Mouse (Mus musculus) CH12.LX (cell line): ENCODE data around the gene Suclg2. TPM values are rescaled to one million over a fixed set of nuclear protein-coding genes. Genes with fewer than 3 reads are reported as not detected.

ENCODE experiments used
- DNase-seq: peaks from one replicate; pipeline ENCODE4 v3.0.0-alpha.2; 2013; ENCODE audit errors: extremely low read depth
- H3K27ac ChIP-seq: 2 replicates; pipeline ENCODE4 v1.5.1; 2012; ENCODE audit warnings: low read depth, mild to moderate bottlenecking, control low read depth, moderate library complexity; ENCODE audit not compliant: insufficient read depth
- H3K27me3 ChIP-seq: replicated peaks from 2 replicates; pipeline ENCODE3; 2012; ENCODE audit warnings: inconsistent platforms
- H3K36me3 ChIP-seq, 2 experiments: replicated peaks in 1 of 2; 2 replicates each; pipeline versions ENCODE3 to v1.6.1; 2012; ENCODE audit warnings: inconsistent platforms in 1 of 2, low read length in 1 of 2, mild to moderate bottlenecking in 1 of 2, mixed read lengths in 1 of 2, moderate library complexity in 1 of 2; ENCODE audit not compliant: control insufficient read depth in 1 of 2, insufficient read depth in 1 of 2
- H3K4me1 ChIP-seq, 2 experiments: 2 replicates each; pipeline ENCODE4 v1.6.1; 2012; ENCODE audit warnings: inconsistent platforms in 1 of 2, moderate library complexity in 1 of 2; ENCODE audit not compliant: insufficient read depth in 2 of 2, control insufficient read depth in 1 of 2
- H3K4me2 ChIP-seq: 2 replicates; pipeline ENCODE4 v1.6.1; 2012; ENCODE audit warnings: low read depth, mild to moderate bottlenecking, control low read depth; ENCODE audit not compliant: poor library complexity, insufficient read depth, severe bottlenecking
- H3K4me3 ChIP-seq, 3 experiments: fragments of 150-350 bp in 1 of 3; sonication (generic) in 1 of 3; replicated peaks in 1 of 3; 2 replicates each; pipeline versions ENCODE3 to v1.5.1; 2011 to 2012; ENCODE audit warnings: low read depth in 2 of 3, low read length in 2 of 3, mild to moderate bottlenecking in 2 of 3, moderate library complexity in 2 of 3, control low read depth in 1 of 3, improper control_type of control experiment in 1 of 3, inconsistent platforms in 1 of 3, mixed read lengths in 1 of 3; ENCODE audit not compliant: poor library complexity in 1 of 3
- H3K79me2 ChIP-seq: replicated peaks from 2 replicates; pipeline ENCODE4 v1.6.1; 2012; ENCODE audit warnings: mild to moderate bottlenecking, moderate library complexity; ENCODE audit not compliant: control insufficient read depth, poor library complexity, insufficient read depth, severe bottlenecking; ENCODE audit errors: extremely low read depth
- H3K9ac ChIP-seq: 2 replicates; pipeline ENCODE4 v1.6.1; 2012; ENCODE audit warnings: low read depth, mild to moderate bottlenecking, control low read depth, moderate library complexity; ENCODE audit not compliant: insufficient read depth
- H3K9me3 ChIP-seq: replicated peaks from 2 replicates; pipeline ENCODE3; 2012; ENCODE audit warnings: low read length, inconsistent platforms, mixed read lengths
- BHLHE40 ChIP-seq: IDR thresholded peaks from 2 replicates; pipeline ENCODE4 v1.6.1; 2011; ENCODE audit warnings: mild to moderate bottlenecking, low read depth, low read length, improper control_type of control experiment
- EP300 ChIP-seq: IDR thresholded peaks from 2 replicates; pipeline ENCODE4 v1.6.1; 2011; ENCODE audit warnings: low read length, improper control_type of control experiment
- GABPA ChIP-seq: IDR thresholded peaks from 2 replicates; pipeline ENCODE4 v1.6.1; 2012; ENCODE audit warnings: low read depth, low read length, improper control_type of control experiment, inconsistent platforms; ENCODE audit not compliant: insufficient replicate concordance
- HCFC1 ChIP-seq: IDR thresholded peaks from 2 replicates; pipeline ENCODE4 v1.6.1; 2012; ENCODE audit warnings: low read depth, mild to moderate bottlenecking, inconsistent platforms, low read length, improper control_type of control experiment
- MAZ ChIP-seq: IDR thresholded peaks from 2 replicates; pipeline ENCODE4 v1.6.1; 2012; ENCODE audit warnings: low read depth, mild to moderate bottlenecking, inconsistent platforms, low read length, improper control_type of control experiment, moderate library complexity
- RAD21 ChIP-seq: IDR thresholded peaks from 2 replicates; pipeline ENCODE4 v1.6.1; 2011; ENCODE audit warnings: low read depth, mild to moderate bottlenecking, low read length, improper control_type of control experiment, moderate library complexity
- TBP ChIP-seq: conservative IDR thresholded peaks from 2 replicates; pipeline ENCODE4 v1.6.1; 2011; ENCODE audit warnings: low read depth, low read length, improper control_type of control experiment
- TCF12 ChIP-seq: IDR thresholded peaks from 2 replicates; pipeline ENCODE4 v1.6.1; 2014; ENCODE audit warnings: low read depth, mild to moderate bottlenecking, inconsistent platforms, low read length, improper control_type of control experiment
- UBTF ChIP-seq: IDR thresholded peaks from 2 replicates; pipeline ENCODE4 v1.6.1; 2012; ENCODE audit warnings: low read depth, mild to moderate bottlenecking, inconsistent platforms, low read length, improper control_type of control experiment, moderate library complexity
- USF2 ChIP-seq: conservative IDR thresholded peaks from 2 replicates; pipeline ENCODE4 v1.6.1; 2011; ENCODE audit warnings: low read depth, low read length, improper control_type of control experiment
- dilution Hi-C: fragments of 300-500 bp; cut with MboI; formaldehyde crosslinking; loops from 2 replicates; pipeline ENCODE4 v1.14.3; 2020; ENCODE audit warnings: low sequenced_read_pairs; ENCODE audit not compliant: extremely low pct_unique_long_range_greater_than_20kb, extremely low pct_ligation_motif_present
- in situ Hi-C: fragments of 300-500 bp; cut with MboI; formaldehyde crosslinking; loops from 3 replicates; pipeline ENCODE4 v1.14.3; 2019; ENCODE audit warnings: low sequenced_read_pairs, low pct_ligation_motif_present, low pct_unique_long_range_greater_than_20kb, mixed read lengths
- polyA plus RNA-seq: library from polyadenylated mRNA; unstranded; fragments of >175 nt; gene quantifications from 2 replicates; pipeline ENCODE4 v1.2.1, GENCODE M21; 2012; ENCODE audit warnings: low read depth; ENCODE audit not compliant: insufficient read length
- total RNA-seq, 2 experiments: library from RNA; depleted of rRNA; stranded (reverse); fragments of 300-350 nt in 1 of 2; fragments of >200 nt in 1 of 2; gene quantifications; 2 replicates each; pipeline ENCODE4 v1.2.3; 2012 to 2014

Gene Suclg2
- total and polyA plus RNA-seq, 3 experiments = 46.5 to 86.2 (median 48.3) TPM

GRCm38 (mm10) chr6:95704626-95705025 lies 14.0 kb downstream of the Suclg2 start:
- peaks cover 0 to 56% of the 10 kb centered on the region in 2 experiments for H3K36me3 ChIP-seq
- in situ Hi-C loops = no loop called here
- TF ChIP-seq MAZ (no peak), UBTF (no peak), TBP (no peak), HCFC1 (no peak)
- TF ChIP-seq, all 38 proteins: peak for 0
- Histone ChIP-seq H3K9ac (no peak overlapping the region), H3K4me1 (peaks cover 11 to 31% of the 10 kb centered on the region in 2 experiments), H3K79me2 (peaks cover 2% of the 10 kb centered on the region), H3K27ac (no peak overlapping the region), H3K4me3 (no peak overlapping the region), H3K4me2 (no peak overlapping the region), H3K27me3 (no peaks in the 10 kb centered on the region), H3K9me3 (no peaks in the 10 kb centered on the region)
- dilution Hi-C loops = no loop called here
- no peak for DNase-seq

- Histone ChIP-seq H3K4me2 (no peak overlapping the region), H3K4me3 (no peak overlapping the region), H3K27ac (no peak overlapping the region), H3K36me3 (peaks cover 0 to 49% of the 10 kb centered on the region in 2 experiments), H3K9me3 (no peaks in the 10 kb centered on the region), H3K4me1 (peaks cover 11 to 28% of the 10 kb centered on the region in 2 experiments), H3K79me2 (peaks cover 2% of the 10 kb centered on the region), H3K27me3 (no peaks in the 10 kb centered on the region), H3K9ac (no peak overlapping the region)
- peak; percentile 89 for TF ChIP-seq BHLHE40
- no peak for TF ChIP-seq TCF12
- in situ Hi-C loops (no loop called here), dilution Hi-C loops (no loop called here)
- DNase-seq = no peak
Measured at GRCm38 (mm10) chr6:95702200-95702599, 16.4 kb downstream of the Suclg2 start.

GRCm38 (mm10) chr6:95701786-95702185 lies 16.8 kb downstream of the Suclg2 start:
- dilution Hi-C loops = no loop called here
- Histone ChIP-seq H3K79me2 (peaks cover 2% of the 10 kb centered on the region), H3K4me2 (no peak overlapping the region), H3K4me3 (no peak overlapping the region), H3K36me3 (peaks cover 0 to 45% of the 10 kb centered on the region in 2 experiments), H3K9me3 (no peaks in the 10 kb centered on the region), H3K4me1 (peaks cover 11 to 28% of the 10 kb centered on the region in 2 experiments), H3K27ac (no peak overlapping the region), H3K9ac (no peak overlapping the region), H3K27me3 (no peaks in the 10 kb centered on the region)
- in situ Hi-C loops = no loop called here
- DNase-seq = no peak
- no peak for TF ChIP-seq RAD21
- TF ChIP-seq USF2 = no peak
- TF ChIP-seq EP300 = no peak
- TF ChIP-seq GABPA = no peak
